Mouse (Mus musculus) neural tube, embryonic 13.5 days (tissue): Measurements from ENCODE around the gene Ptma. TPM values are rescaled to one million over a fixed set of nuclear protein-coding genes. Genes with fewer than 3 reads are reported as not detected.
A peak's percentile ranks its signal among the peaks of the same experiment; 100 is the strongest.
"Not testable (repeated sequence)": the region's sequence is repeated elsewhere in the genome, so short reads cannot be mapped to it uniquely, and the experiment has no call there.

ENCODE experiments used
- ATAC-seq: fragments of 200-750 bp; cut with Nextera tagmentation; 2 replicates; pipeline ENCODE4 v1.8.0; 2017; ENCODE audit warnings: low read depth, mild to moderate bottlenecking, moderate TSS enrichment, moderate library complexity
- H3K27ac ChIP-seq: fragments of 300-500 bp; sonication (generic); replicated peaks from 2 replicates; pipeline ENCODE4 v1.5.1; 2015; ENCODE audit warnings: moderate library complexity, mild to moderate bottlenecking, inconsistent platforms
- H3K27me3 ChIP-seq: fragments of 300-500 bp; sonication (generic); 2 replicates; pipeline ENCODE4 v1.6.1; 2015; ENCODE audit warnings: mild to moderate bottlenecking, inconsistent platforms
- H3K36me3 ChIP-seq: fragments of 300-500 bp; sonication (generic); 2 replicates; pipeline ENCODE4 v1.6.1; 2015; ENCODE audit warnings: mild to moderate bottlenecking, inconsistent platforms
- H3K4me1 ChIP-seq: fragments of 300-500 bp; sonication (generic); replicated peaks from 2 replicates; pipeline ENCODE4 v1.6.1; 2015; ENCODE audit warnings: inconsistent platforms
- H3K4me2 ChIP-seq: fragments of 300-500 bp; sonication (generic); 2 replicates; pipeline ENCODE4 v1.6.1; 2015; ENCODE audit warnings: inconsistent platforms, mild to moderate bottlenecking, moderate library complexity
- H3K4me3 ChIP-seq: fragments of 300-500 bp; sonication (generic); 2 replicates; pipeline ENCODE4 v1.5.1; 2015; ENCODE audit warnings: mild to moderate bottlenecking, inconsistent platforms
- H3K9ac ChIP-seq: fragments of 300-500 bp; sonication (generic); 2 replicates; pipeline ENCODE4 v1.6.1; 2015; ENCODE audit warnings: moderate library complexity, mild to moderate bottlenecking, inconsistent platforms
- H3K9me3 ChIP-seq: fragments of 300-500 bp; sonication (generic); 2 replicates; pipeline ENCODE4 v1.6.1; 2016; ENCODE audit warnings: inconsistent platforms
- WGBS: fragments of 180-500 bp; shearing (Covaris S2); methylation state at CpG from one replicate; pipeline ENCODE4 v1.1.7; 2015; 5-methylcytosine and 5-hydroxymethylcytosine counted together
- polyA plus RNA-seq: library from polyadenylated mRNA; unstranded; fragments of >200 nt; fragmentation: Nextera tagmentation; extraction: Ambion mirVana; gene quantifications from 2 replicates; pipeline ENCODE4 v1.2.1, GENCODE M21; 2015

Ptma gene
- polyA plus RNA-seq, 1 experiment from 2014 or later = 2,347 TPM

DNA sequence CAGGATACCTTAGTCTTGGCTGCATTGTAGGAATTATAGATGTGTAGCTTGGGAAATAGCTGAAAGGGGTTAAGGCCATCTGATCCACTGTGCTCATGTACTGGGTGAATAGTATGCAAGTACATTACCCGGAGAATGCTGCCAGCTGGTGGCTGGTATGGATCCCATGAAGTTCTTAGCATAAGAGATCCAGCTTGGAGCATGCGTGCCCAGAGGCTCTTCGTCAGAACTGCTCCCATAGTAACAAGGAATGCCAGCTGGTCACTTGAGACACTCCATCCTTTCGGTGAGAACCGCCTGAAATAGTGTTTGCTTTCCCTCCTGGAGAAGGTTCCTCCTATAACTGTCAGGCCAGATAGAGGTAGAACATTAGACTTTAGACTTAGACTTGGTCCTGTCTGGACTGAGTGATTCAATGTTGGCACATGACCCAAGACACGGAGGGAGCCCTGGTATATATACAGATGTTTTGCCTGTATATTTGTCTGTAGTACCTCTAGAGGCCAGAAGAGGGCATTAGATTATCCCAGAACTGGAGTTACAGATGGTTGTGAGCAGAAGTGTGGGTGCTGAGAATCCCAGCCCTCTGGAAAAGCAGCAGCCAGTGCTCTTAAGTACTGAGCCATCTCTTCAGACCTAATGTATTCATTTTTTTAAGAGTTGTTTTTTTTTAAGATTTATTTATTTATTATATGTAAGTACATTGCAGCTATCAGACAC, 7.0 kb downstream of the Ptma start:
- Histone ChIP-seq H3K4me2 (no peak overlapping the region), H3K4me1 (peaks cover 35% of the 10 kb centered on the region), H3K27me3 (no peaks in the 10 kb centered on the region), H3K9me3 (no peaks in the 10 kb centered on the region), H3K4me3 (no peak overlapping the region), H3K27ac (0 out of 2 replicates have a peak overlapping the region, but pooled peaks have one; percentile 18), H3K9ac (no peak overlapping the region), H3K36me3 (peaks cover 25% of the 10 kb centered on the region)
- no peak for ATAC-seq
- 78% methylated on average over 6 of the region's 6 CpGs for WGBS

DNA sequence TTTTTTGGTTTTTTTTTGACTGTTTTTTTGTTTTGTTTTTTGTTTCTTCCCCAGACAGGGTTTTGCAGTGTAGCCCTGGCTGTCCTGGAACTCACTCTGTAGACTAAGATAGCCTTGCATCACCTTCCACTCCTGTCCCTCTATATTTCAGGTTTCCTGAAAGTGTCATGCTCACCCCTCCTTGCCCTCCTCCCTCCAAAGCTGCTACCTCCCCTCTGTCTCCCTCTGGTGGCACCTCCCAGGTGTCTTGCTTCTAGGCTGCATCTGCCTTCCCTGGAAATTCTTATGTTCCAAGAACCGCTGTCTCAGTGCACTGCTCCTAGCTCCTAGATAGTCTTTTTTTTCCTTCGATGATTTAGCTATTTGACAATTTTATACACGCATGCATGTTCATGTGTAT, 11.9 kb downstream of the Ptma start:
- Histone ChIP-seq H3K4me2 (no peak overlapping the region), H3K9ac (no peak overlapping the region), H3K4me1 (no peaks in the 10 kb centered on the region; the same call in 1 of the 2 replicates), H3K27ac (no peak overlapping the region), H3K9me3 (no peaks in the 10 kb centered on the region), H3K27me3 (no peaks in the 10 kb centered on the region), H3K36me3 (peaks cover 30% of the 10 kb centered on the region), H3K4me3 (no peak overlapping the region)
- WGBS = 70% methylated on average over 3 of the region's 3 CpGs
- ATAC-seq = no peak

DNA sequence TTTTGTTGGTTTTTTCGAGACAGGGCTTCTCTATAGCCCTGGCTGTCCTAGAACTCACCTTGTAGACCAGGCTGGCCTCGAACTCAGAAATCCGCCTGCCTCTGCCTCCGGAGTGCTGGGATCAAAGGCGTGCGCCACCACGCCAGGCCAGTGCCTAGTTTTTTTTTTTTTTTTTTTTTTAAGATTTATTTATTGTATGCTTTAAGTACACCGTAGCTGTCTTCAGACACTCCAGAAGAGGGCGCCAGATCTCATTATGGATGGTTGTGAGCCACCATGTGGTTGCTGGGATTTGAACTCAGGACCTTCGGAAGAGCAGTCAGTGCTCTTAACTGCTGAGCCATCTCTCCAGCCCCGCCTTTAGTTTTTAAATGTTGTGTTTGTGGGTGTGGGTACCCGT, 13.1 kb downstream of the Ptma start:
- 86% methylated on average over 12 of the region's 12 CpGs for WGBS
- peaks cover 42% of the 10 kb centered on the region for H3K36me3 ChIP-seq
- not testable (repeated sequence) for ATAC-seq, H3K9me3 ChIP-seq, H3K4me3 ChIP-seq, H3K4me1 ChIP-seq, H3K4me2 ChIP-seq, H3K27me3 ChIP-seq, H3K27ac ChIP-seq, H3K9ac ChIP-seq

DNA sequence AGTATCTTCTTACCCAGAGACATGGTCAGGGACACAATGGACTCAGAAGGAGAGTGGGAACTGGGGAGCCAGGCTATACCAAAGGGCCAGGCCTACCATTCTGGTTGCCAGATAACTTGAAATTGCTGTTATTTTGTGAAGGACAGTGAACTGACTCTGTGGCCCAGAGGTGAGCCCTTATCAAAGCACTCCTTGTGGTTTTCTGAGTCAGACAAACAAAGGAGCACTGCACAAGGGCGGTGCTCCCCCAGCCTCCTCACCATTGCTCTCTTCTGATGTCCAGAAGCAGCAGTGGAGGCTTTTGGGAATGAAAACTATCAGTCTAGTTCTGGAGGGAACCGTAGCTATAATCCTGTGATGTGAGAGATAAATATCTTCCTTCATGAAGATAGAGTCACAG, 16.1 kb downstream of the Ptma start:
- H3K36me3 ChIP-seq = peaks cover 64% of the 10 kb centered on the region

DNA sequence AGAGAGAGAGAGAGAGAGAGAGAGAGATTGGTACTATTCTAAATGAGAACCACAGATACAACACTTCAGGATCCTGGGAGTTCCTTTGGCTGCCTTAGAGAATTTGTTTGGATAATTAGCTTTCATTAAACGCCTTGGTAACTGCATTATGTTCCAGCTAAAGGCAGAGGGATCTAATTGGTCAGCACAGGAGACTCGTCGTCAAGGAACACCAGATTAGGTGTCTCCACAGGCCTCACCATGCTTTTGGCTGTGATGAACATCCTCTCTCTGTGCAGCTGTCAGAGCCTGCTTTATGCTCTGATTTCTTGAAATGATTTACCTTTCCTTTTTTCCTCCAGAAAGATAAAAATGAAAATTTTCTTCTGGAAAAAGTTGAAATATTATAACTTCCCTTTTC, 20.3 kb downstream of the Ptma start:
- 60% methylated on average over 3 of the region's 3 CpGs for WGBS
- Histone ChIP-seq H3K9ac (no peak overlapping the region), H3K36me3 (peaks cover 61% of the 10 kb centered on the region), H3K4me3 (no peak overlapping the region), H3K4me1 (no peaks in the 10 kb centered on the region), H3K9me3 (no peaks in the 10 kb centered on the region), H3K4me2 (no peak overlapping the region), H3K27me3 (no peaks in the 10 kb centered on the region), H3K27ac (no peak overlapping the region)
- no peak for ATAC-seq

More for the DNA sequence above, 16.1 kb downstream of the Ptma start:
- no peak overlapping the region for H3K9ac ChIP-seq
- H3K27me3 ChIP-seq = no peaks in the 10 kb centered on the region
- ATAC-seq = no peak
- H3K9me3 ChIP-seq = no peaks in the 10 kb centered on the region
- H3K4me1 ChIP-seq = no peaks in the 10 kb centered on the region
- H3K4me2 ChIP-seq = no peak overlapping the region
- H3K4me3 ChIP-seq = no peak overlapping the region
- WGBS = 92% methylated on average over 2 of the region's 2 CpGs
- no peak overlapping the region for H3K27ac ChIP-seq

DNA sequence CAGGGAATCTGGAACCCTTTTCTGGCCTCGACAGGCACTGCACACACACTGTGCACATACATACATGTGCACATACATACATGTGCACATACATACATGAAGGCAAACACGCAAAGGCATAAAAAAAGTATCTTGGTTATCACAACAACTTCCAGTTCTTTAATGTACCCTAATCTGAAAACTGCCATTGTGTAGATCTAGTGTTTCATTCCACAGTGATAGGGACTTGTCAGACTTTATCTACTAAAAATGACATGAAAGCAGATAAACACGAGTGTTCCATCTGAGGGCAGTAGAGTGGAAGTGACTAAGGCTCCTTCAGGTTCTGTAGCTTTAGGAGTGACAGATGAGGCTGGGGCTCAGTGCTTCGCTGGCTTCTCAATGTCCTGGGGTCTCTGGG, 24.8 kb downstream of the Ptma start:
- Histone ChIP-seq H3K4me2 (no peak overlapping the region), H3K9ac (no peak overlapping the region), H3K4me1 (no peaks in the 10 kb centered on the region), H3K36me3 (peaks cover 28% of the 10 kb centered on the region), H3K4me3 (no peak overlapping the region), H3K27ac (no peak overlapping the region), H3K27me3 (no peaks in the 10 kb centered on the region), H3K9me3 (no peaks in the 10 kb centered on the region)
- no peak for ATAC-seq
- 92% methylated on average over 4 of the region's 4 CpGs for WGBS

DNA sequence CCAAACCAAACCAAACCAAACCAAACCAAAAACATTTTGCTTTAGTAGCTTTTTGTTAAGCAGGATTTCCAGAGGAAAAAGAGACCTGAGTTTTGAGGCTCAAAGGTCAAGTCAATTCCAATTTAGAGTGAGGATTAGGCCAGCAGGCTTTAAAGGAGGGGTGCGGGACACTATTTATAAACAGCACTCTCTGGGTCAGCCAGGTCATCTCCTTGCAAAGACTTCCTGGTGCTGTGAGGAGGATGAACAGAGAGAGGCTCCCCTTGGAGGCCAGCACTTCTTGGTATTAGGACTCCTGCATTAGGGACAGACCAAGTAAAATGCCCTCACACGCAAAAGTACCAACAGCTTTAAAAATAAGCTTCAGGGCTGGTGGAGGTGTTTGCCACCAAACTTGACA, 25.4 kb downstream of the Ptma start:
- ATAC-seq = no peak
- Histone ChIP-seq H3K4me2 (no peak overlapping the region), H3K27ac (no peak overlapping the region), H3K4me1 (no peaks in the 10 kb centered on the region), H3K9ac (no peak overlapping the region), H3K9me3 (no peaks in the 10 kb centered on the region), H3K27me3 (no peaks in the 10 kb centered on the region), H3K36me3 (peaks cover 26% of the 10 kb centered on the region), H3K4me3 (no peak overlapping the region)
- 75% methylated on average over 2 of the region's 2 CpGs for WGBS

DNA sequence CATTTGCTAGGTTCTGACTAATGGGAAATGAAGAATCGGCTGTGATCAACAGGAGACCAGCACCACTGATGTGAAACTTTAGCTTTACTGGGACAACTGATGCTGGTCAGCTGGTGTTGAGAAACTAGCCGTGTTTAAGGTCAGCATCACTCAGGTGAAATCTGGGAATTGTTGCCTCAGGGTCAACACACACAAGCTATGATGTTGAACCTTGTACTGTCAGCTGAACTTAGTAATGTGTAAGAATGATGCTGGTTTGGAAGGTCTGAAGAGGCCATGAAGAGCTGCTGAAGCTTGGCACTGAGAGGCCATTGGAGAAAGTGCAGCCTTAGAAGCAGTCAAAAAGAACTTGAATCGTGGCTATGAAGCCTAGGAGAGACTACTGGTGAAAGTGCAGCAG, 29.1 kb downstream of the Ptma start:
- 91% methylated on average over 3 of the region's 3 CpGs for WGBS
- H3K9me3 ChIP-seq = no peaks in the 10 kb centered on the region
- no peak for ATAC-seq
- H3K36me3 ChIP-seq = peaks cover 30% of the 10 kb centered on the region
- H3K9ac ChIP-seq = no peak overlapping the region
- H3K4me3 ChIP-seq = no peak overlapping the region
- H3K27ac ChIP-seq = no peak overlapping the region
- no peak overlapping the region for H3K4me2 ChIP-seq
- H3K27me3 ChIP-seq = no peaks in the 10 kb centered on the region
- H3K4me1 ChIP-seq = no peaks in the 10 kb centered on the region

DNA sequence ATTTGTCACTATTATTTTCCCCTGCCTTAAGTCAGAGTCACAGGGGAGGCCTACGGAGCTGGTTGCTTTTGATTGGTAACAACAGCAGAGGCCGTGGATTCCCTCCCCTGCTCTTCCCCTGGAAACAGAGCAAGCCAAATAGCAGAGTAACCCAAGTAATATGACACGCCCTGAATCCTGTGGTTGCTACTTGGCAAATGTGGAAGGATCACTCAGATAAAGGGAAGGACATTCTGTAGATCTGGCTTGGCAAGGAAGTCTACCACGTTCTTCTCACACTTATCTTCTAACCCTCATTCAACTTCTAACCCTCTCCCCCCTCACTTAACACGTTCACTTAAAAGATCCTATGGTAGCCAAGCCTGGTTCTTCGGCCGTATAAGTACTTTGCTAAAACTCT, 31.3 kb downstream of the Ptma start:
- H3K4me1 ChIP-seq = no peaks in the 10 kb centered on the region
- H3K9me3 ChIP-seq = no peaks in the 10 kb centered on the region
- ATAC-seq = no peak
- no peaks in the 10 kb centered on the region for H3K27me3 ChIP-seq
- no peak overlapping the region for H3K27ac ChIP-seq
- H3K36me3 ChIP-seq = peaks cover 39% of the 10 kb centered on the region
- no peak overlapping the region for H3K9ac ChIP-seq
- no peak overlapping the region for H3K4me2 ChIP-seq
- WGBS = 76% methylated on average over 7 of the region's 7 CpGs
- no peak overlapping the region for H3K4me3 ChIP-seq

DNA sequence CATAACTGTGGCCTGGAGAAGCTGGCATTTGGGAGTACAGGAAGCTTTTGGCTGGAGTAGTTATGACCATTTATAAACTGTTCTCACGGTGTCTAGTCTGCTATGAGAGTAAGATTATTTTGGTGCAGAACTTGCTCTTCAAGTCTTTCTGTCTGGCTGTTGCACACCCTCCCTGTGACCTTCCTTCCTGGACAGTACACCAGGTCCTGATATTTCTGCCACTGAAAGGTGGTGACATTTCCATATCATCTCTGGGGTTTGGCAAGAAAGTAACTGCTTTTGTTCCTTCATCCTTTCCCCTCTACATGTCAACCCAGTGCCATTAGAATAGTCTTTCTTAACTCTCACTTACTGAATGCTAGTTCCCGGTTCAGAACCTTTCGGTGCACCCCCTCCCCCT, 32.7 kb downstream of the Ptma start:
- Histone ChIP-seq H3K36me3 (peaks cover 53% of the 10 kb centered on the region), H3K9me3 (no peaks in the 10 kb centered on the region), H3K4me3 (no peak overlapping the region), H3K4me1 (no peaks in the 10 kb centered on the region), H3K4me2 (no peak overlapping the region), H3K9ac (no peak overlapping the region), H3K27ac (no peak overlapping the region), H3K27me3 (no peaks in the 10 kb centered on the region)
- 91% methylated on average over 3 of the region's 3 CpGs for WGBS
- no peak for ATAC-seq

DNA sequence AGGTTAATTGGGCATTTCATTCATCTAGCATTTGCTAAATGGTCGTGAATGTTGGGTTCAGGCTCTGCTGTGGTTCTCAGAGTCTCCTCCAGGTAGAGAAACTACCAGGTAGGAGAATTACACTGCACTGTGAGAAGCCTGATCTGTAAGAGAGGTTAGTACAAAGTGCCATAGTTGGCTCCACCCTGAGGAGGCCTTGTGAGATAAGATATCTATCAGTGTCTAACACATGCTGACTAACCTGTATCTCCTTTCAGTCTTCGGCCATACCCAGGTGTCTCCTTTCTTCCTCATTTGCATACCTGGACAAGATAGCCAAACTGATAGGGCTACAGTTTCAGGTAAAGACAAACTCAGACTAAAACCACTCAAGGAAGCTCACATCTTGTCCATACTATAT, 36.1 kb downstream of the Ptma start:
- H3K9me3 ChIP-seq = no peaks in the 10 kb centered on the region
- no peak overlapping the region for H3K27ac ChIP-seq
- H3K4me2 ChIP-seq = no peak overlapping the region
- 91% methylated on average over 2 of the region's 2 CpGs for WGBS
- no peaks in the 10 kb centered on the region for H3K27me3 ChIP-seq
- no peak overlapping the region for H3K9ac ChIP-seq
- no peak for ATAC-seq
- H3K4me3 ChIP-seq = no peak overlapping the region
- no peaks in the 10 kb centered on the region for H3K4me1 ChIP-seq
- H3K36me3 ChIP-seq = peaks cover 34% of the 10 kb centered on the region

DNA sequence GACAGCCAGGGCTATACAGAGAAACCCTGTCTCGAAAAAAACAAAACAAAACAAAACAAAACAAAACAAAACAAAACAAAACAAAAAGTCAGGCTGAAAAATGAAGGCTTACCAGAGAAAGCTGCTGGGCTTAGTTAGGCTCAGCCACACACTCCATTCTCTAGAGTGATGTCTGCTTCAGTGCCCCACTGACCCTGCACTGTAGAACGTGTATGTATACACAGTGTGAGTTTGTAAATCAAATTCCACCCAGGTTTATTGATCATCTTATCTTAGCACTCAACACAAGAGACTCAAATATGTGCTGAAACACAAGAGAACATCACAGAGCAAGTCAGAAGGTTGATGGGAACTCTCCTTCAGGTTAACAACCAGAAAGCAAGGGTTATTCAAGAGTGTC, 41.9 kb downstream of the Ptma start:
- Histone ChIP-seq H3K4me1 (no peaks in the 10 kb centered on the region), H3K4me3 (no peak overlapping the region), H3K9ac (no peak overlapping the region), H3K36me3 (peaks cover 10% of the 10 kb centered on the region), H3K27me3 (no peaks in the 10 kb centered on the region), H3K27ac (no peak overlapping the region), H3K4me2 (no peak overlapping the region), H3K9me3 (no peaks in the 10 kb centered on the region)
- WGBS = 97% methylated on average over 2 of the region's 2 CpGs
- ATAC-seq = no peak

DNA sequence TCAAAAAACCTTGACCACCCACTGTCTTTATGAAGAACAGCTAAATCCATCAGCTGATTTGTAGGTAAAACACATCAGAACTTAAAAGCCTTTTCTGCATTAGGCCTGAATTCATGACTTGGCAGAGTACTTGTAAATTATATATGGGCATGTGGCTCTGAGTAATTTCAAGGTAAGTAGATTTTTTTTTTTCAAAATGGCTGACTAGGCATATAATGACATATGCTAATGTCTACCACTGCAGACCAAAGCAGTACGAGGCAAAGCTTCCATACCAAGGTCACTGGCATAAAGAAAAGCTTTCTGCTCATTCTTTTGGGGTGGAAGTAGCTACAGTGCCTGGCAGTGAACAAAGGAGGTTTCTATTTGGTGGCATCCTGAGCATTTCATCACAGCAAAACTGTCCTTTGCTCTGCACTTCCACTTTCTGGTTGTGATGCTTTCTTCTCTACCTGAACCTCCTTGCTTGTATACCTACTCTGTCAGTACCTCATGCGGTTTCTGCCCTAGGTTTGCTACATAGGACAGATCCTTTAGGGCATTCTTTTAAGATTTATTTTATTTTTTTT, 42.9 kb downstream of the Ptma start:
- Histone ChIP-seq H3K27ac (no peak overlapping the region), H3K9me3 (no peaks in the 10 kb centered on the region), H3K9ac (no peak overlapping the region), H3K4me3 (no peak overlapping the region), H3K4me2 (no peak overlapping the region), H3K36me3 (peaks cover under 1% of the 10 kb centered on the region; the same call in 1 of the 2 replicates), H3K4me1 (no peaks in the 10 kb centered on the region), H3K27me3 (no peaks in the 10 kb centered on the region)
- WGBS = 86% methylated on average over 2 of the region's 2 CpGs
- no peak for ATAC-seq
